Mouse (Mus musculus) CH12.LX (cell line): ENCODE results near the gene Gm49384.

Experiments
- CTCF ChIP-seq, 2 experiments: IDR thresholded peaks in 1 of 2; conservative IDR thresholded peaks in 1 of 2; 2 replicates each; pipeline ENCODE4 v1.5.1; 2011 to 2012; ENCODE audit warnings: low read depth in 2 of 2, low read length in 2 of 2, improper control_type of control experiment in 1 of 2, inconsistent platforms in 1 of 2, mild to moderate bottlenecking in 1 of 2, moderate library complexity in 1 of 2
- E2F4 ChIP-seq: IDR thresholded peaks from 2 replicates; pipeline ENCODE4 v1.6.1; 2011; ENCODE audit warnings: low read depth, low read length, improper control_type of control experiment; ENCODE audit not compliant: insufficient replicate concordance
- EP300 ChIP-seq: IDR thresholded peaks from 2 replicates; pipeline ENCODE4 v1.6.1; 2011; ENCODE audit warnings: low read length, improper control_type of control experiment
- KAT2A ChIP-seq: IDR thresholded peaks from 2 replicates; pipeline ENCODE4 v1.6.1; 2012; ENCODE audit warnings: low read length, improper control_type of control experiment, inconsistent platforms; ENCODE audit not compliant: insufficient replicate concordance
- POLR2AphosphoS2 ChIP-seq: IDR thresholded peaks from 2 replicates; pipeline ENCODE4 v1.6.1; 2011; ENCODE audit warnings: low read depth, low read length, improper control_type of control experiment
- TBP ChIP-seq: conservative IDR thresholded peaks from 2 replicates; pipeline ENCODE4 v1.6.1; 2011; ENCODE audit warnings: low read depth, low read length, improper control_type of control experiment
- TCF12 ChIP-seq: IDR thresholded peaks from 2 replicates; pipeline ENCODE4 v1.6.1; 2014; ENCODE audit warnings: low read depth, mild to moderate bottlenecking, inconsistent platforms, low read length, improper control_type of control experiment

DNA sequence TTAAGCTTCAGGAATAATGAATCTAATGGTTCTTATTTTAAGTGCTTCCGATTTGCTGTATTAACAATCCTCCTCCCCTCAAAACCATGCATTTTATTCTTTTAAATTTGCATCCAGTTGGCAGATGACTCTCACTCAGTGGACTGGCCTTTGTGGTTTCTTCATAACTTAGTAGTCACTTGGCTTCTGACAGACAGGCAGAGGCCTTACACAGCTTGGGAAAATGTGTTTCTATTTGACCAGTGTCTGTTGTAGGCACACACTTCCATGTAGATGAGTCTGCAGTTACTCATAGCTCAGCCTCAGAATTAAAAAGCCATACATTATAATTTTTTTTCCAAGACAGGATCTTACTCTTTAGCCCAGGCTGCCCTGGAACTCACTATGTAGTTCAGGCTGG, 49.7 kb upstream of the Gm49384 start:
- TF ChIP-seq CTCF (conservative IDR thresholded peaks at IDR 0.05 in 1 of 2, IDR thresholded peaks at IDR 0.05 in 1 of 2; ENCODE audit: low read depth in 2 of 2, low read length in 2 of 2) (no peak), E2F4 (no peak), POLR2AphosphoS2 (no peak), EP300 (no peak), TCF12 (no peak), KAT2A (no peak), TBP (no peak)
